Mouse (Mus musculus) liver (tissue): ENCODE results near the gene Ephb1.

Source experiments
- DNase-seq: peaks from one replicate; pipeline ENCODE4 v3.0.0-alpha.2; 2020; ENCODE audit warnings: mixed read lengths

Gene Ephb1

DNA sequence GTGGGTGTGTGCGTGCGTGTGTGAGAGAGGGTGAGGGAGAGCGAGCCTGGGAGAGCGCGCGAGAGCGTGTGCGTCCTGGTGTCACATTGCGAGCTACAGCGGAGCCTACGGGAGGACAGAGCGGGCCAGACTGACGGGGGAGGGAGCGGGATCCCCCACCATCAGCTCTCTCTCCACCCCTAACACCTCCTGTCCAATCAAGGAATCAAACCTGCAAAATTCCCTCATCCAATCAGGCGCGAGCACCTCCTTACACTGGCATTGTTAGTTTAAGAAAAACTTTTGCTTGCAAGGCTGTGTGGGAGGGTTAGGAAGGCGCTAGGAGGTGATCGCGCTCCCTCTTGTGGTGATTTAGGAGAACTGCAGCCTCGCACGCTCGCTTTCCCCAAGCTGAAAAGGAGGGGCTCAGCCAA, at the start of gene Ephb1:
Ephb1 (minus strand) TSS at position 133 of the 413 bp plus-strand sequence.
- DNase-seq = peak; percentile 47

DNA sequence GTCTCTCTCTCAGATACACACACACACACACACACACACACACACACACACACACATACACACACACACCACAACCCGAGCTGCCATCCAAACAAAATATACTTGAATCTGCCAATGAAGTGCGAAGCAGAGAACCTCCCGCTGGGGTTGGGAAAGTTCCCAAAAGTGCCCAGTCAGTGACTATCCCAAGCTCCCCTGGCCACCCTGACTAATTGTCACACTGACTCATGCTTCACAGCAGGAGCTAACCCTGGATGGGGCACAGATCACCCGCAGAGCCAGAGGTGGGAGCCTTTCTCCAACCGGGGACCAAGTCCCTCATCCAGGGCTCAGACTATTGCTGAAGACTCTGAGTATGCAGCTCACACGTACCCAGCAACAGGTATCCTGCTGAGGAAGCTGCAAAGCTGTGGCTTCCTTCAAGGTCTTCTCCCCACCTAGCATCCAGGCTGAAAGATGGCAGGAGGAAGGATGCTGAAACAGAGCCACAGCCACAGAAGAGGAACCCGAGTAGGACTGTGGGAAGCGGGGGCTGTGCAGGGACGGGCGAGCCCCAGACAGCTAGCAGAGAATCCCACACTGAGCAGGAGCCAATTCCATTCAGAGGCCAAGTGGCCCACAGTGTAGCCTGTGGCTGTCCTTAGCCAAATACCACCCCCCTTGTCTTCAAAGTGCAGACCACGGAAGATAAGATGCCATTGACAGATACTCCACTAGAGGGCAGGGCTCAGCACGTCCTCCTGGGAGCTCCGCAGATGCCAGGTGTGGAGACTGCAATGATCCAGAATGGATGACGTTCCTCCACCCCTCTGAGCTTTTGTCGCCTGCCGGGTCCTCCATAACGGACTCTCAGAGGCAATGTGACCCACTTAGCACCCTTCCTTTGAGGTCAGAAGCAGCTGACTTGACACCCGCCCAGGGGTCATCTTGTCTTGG, 48.9 kb upstream of the Ephb1 start:
- DNase-seq = peak; percentile 17

DNA sequence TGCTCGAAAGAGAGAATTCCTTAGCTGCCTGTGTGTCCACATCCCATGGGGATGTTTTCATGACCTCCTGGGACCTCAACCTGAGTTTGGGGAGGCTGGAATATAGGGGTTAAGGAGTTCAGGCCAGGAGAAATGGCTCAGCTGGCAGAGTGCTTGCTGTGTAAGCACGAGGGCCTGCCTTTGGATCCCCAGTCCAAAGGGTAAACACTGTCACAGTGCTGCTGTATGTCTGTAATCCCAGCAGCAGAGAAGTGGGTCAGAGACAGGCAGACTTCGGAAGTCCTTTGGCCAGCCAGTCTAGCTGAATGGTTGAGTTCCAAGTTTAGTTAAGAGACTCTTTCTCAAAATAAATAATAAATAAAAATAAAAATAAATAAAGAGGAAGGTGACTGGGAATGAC, 48.2 kb upstream of the Ephb1 start:
- peak; percentile 15 for DNase-seq

DNA sequence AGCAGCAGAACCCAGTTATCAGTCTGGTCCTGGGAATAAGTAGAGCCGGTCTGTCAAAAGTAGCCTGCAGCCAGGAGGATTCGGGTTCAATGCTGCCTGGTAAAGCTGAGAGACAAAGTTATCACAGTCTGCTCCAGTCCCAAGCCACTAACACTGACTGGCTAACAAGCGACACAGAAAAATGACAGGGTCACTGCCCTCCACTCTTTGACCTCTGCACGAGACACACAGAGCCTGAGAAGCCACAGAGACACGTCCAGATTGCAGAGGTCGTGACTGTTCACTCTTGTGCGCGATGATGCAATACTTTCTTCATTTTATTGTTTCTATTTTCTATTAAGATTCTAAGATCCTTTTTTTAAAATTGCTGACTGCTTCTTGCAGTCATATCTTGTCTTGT, 33.8 kb upstream of the Ephb1 start:
- no peak for DNase-seq

DNA sequence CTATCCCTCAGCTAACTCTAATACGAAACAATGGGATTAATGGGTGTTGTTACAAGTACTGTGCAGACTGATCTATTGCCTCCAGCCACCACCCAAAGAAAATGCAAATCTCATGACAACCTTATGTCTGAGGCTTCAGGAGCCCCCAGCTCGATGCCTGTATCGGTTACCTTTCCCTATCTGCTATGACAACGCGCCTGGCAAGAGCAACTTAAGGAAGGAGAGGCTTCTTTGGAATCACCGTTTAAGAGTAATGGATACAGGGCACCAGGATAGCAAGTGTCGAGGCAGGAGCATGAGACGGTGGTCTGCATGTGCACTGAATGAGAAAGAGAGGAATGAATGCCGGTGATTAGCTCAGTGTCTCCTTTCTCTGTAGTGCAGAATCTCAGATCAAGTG, 32.3 kb upstream of the Ephb1 start:
- DNase-seq = no peak

DNA sequence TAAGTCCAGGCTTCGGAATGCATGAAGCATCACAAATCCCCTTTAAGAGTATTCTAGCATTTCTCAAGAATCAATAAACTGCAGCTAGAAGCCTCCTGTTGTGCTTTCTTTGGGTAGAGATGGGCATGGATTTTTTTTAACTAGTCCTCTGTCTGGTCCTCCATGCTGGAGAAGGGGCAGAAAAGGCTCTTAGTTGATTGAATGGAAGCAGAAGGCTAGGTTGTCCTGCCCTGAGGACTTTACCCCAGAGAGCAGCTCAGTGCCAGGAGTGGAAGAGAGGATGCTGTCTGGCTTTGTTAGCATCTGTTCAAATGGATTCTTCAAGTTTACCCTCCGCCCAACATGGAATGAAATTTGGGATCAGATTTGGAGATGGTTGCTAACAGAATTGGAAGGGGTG, 25.7 kb upstream of the Ephb1 start:
- DNase-seq = no peak

DNA sequence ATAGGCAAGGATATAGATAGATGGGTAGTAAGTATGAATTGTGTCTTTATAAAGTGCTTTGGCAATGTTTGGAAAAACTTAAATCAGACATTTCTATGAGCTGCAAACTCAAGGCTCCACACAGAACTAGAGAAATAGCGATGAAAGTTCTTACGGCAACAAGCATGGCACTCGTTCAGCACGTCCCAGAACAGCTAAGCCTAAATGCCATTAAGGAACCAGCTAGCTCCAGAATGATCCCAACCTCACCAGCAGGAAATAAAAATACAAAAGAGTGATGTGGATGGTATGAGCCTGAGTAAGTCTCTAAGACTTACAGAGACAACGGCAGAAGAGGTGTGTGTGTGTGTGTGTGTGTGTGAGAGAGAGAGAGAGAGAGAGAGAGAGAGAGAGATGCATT, 20.2 kb upstream of the Ephb1 start:
- no peak for DNase-seq

DNA sequence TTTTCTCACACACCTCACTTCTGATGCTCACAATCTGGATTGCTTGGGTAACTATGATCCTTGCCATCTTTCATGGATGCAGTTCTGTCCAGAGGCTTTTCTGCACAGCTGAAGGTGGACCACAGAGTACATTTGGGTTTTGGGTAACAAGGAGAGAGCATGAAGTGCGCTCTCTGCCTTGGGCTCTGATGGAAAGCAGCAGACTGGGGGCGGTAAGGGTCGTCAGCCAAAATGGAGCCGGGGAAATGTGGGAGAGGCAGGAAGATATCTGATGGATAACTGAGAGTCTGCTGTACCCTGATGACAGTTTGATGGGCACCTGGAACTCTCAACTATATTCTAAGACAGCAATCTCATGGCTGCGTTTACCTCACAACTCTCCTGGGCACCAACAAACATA, 19.4 kb upstream of the Ephb1 start:
- no peak for DNase-seq

DNA sequence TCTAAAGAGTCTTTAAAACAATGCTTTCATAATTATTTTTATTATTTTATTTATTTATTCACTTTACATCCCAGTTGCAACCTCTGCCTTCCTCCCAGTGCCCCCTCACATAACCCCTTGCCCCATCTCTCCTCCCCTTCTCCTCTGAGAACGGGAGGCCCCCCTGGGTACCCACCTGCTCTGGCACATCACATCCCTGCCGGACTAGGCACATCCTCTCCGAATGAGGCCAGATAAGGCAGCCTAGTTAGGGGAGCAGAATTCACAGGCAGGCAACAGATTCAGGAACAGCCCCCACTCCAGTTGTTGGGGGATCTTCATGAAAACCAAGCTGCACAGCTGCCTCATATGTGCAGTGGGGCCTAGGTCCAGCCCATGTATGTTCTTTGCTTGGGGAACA, 17.4 kb upstream of the Ephb1 start:
- DNase-seq = no peak

DNA sequence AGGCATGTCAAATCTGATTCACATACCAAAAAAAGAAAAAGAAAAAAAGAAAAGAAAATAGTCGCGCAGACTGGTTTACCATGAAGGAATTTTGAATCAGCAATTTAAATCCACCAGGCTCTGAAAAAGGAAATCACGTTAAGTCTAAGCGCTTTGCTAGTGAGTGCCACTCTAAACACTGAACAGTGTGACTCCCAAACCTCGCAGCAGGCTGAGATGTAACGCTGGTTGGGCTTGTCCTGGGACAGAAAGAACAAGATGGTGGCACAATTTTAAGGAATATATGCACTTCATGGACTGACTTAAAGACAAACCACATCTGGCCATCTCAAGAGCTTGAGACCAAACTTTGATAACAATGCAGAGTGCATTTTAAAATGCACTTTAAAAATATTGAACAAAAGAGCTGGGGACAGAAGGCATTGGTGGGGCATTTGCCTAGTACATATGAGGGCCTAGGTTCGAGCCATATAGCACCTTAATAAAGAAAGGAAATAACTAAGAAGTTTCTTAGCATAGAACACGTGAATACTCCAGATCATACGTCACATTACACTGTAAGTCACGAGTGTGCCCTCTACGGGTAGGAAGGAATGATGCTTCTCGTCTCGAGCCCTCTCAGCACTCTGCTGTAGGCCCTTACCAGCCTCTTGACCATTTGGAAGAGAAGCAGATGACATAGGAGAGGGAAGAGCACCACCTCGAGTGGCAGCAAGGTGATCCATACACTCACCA, 16.7 kb upstream of the Ephb1 start:
- DNase-seq = no peak

DNA sequence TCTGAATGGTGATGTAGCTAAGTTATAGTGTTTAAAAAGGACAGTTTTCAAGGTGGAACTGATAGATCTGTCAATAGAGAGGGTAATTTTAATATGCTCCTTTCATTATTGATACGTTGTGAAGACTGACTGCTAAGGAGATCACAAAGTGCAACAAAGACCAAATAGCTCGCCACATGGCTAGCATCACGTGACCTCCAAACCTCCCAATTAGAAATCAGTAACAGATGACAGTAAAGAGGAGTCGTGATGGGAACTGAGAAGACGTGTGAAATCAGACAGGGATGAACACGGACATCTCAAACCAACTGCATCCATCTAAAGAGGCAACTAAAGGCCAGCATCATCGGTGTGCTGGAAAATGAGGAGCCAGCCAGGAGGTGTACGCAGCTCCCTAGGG, 15.6 kb upstream of the Ephb1 start:
- DNase-seq = no peak

DNA sequence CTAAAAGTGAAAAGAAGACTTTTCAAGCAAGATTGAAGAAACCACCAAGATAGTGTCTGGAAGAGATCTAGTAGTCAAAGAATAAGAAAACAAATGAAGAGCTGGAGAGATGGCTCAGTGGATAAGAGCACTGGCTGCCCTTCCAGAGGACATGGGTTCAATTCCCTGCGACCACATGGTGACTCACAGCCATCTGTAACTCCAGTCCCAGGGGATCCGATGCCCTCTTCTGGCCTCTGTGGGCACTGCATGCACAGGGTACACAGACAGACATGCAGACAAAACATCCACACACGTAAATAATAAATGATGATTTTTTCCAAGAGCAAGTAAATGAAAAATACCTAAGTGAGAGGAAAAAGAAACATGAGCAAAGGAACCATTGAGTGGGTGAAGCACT, 14.6 kb upstream of the Ephb1 start:
- DNase-seq = no peak

DNA sequence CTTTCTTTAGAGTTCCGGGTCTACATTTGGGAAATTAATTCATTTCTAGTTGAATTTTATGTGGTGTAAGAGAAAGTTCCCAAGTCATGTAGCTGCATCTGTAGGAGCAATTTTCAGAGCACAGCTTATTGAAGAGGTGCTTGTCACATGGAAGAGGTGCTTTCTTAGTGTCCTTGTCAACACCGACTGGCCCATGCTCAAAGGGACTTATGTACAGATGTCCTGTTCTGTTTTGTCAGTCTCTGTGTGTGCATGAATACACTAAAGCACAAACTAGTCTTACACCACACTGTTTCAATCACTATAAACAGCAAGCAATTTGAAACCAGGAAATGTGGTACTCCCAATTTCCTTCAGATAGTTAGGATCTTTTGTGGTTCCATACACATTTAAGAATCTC, 13.3 kb upstream of the Ephb1 start:
- no peak for DNase-seq

DNA sequence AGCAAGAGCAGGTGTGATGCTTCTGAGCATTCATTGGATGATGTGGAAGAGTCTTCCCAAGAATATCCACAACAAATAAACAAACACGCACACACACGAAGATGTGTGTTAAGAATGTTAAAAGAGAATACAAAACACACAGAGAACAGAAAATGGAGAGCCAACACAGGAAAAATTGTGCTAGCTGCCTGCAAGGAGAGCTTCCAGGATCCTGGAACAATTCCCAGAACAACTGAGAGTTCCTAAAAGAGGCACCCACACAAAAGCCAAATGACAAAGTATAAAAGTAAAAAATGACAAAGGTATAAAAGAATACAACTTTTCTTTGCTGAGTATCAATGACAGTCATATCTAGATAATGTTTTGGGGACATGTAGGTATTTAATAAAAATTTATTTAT, 11.0 kb upstream of the Ephb1 start:
- DNase-seq = no peak

DNA sequence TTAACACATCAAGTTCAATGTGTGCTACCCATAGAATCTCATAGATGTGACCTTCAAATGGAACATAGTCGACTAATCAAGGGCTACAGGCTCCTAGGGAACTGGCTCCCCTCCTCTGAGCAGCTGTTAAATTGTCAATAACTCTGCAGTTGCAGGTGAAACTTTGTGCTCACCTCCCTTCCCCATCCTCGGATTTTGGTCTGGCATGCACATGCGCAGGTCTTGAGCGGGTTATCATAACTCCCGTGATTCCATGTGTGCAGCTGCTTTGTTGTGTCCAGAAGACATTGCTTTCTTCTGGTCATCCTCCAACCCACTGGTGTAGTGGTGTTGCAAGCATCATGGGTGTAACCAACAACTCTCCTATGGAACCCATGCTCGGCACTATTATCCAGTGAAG, 4.8 kb upstream of the Ephb1 start:
- no peak for DNase-seq

DNA sequence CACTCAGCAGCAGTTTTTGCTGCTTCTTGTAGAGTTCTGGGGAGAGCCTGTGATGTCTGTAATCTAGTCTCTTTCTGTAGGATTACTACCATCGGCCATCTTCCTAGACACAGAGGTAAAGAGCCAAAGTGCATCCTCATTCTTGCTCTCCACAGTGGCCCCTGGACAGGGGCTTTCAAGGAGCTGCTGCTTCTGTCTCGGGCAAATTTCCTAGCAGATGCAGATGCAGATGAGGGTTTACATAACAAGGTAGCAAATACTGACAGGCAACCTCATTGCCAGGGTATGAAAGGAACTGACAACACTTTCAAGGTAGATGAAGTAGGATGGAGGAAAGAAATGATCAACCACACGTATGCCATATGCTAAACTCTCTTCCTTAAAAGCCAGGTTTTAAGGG, 4.2 kb upstream of the Ephb1 start:
- DNase-seq = no peak

DNA sequence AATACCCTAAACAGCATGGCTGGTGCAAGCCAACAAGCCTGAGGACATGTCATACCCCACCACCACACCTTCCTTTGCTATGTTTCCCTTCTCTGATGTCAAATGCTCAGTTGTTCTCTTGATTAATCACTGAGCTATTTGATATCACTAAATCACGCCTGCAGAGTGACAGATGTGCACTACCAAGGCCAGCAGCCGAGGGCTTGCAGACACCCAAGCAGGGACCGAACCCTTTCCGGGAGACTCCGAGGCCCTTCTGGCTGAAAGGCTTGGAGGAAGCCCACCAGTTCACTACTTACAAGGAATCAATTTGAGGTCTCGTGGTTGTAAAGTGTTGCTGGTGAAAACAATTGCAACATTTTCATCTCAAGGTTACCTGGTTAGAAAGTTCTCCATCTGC, 3.5 kb upstream of the Ephb1 start:
- DNase-seq = no peak

DNA sequence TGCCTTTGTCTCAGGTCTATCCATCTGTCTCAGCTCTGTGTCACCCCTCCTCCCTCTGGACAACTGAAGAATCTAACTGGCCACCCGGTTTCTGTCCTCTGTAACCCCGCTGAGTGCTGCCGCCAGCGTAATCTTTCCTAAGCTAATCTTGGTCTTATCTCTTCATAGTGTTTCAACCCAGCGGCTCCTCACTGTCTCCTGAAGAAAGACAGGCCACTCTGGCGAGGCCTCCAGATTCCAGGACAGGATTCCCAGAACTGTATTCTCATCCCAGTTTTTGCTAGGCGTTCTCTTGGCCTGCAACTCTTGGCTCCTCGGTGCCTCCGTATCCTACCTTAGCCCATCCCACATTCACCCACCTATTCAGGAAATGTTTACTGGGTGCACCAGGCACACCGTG, 2.0 kb upstream of the Ephb1 start:
- DNase-seq = no peak

DNA sequence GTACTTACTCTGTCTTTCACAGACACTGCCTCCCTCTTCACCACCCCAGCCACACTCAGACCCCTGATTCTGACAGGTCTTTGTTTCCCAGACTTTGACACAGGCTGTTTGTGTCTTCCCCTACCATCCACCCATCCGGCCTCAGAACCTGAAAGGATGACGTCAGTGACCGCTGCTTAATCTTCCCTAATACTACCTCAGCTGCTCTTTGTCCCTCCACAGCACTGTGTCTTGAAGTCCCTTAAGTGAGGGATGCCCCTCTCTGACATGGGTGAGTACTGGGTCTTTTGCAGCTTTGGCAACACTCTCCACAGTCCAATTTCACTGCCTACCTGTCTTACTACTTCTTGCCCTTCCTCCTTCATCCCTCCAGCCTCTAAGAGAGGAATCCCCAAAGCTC, 1.2 kb upstream of the Ephb1 start:
- no peak for DNase-seq

DNA sequence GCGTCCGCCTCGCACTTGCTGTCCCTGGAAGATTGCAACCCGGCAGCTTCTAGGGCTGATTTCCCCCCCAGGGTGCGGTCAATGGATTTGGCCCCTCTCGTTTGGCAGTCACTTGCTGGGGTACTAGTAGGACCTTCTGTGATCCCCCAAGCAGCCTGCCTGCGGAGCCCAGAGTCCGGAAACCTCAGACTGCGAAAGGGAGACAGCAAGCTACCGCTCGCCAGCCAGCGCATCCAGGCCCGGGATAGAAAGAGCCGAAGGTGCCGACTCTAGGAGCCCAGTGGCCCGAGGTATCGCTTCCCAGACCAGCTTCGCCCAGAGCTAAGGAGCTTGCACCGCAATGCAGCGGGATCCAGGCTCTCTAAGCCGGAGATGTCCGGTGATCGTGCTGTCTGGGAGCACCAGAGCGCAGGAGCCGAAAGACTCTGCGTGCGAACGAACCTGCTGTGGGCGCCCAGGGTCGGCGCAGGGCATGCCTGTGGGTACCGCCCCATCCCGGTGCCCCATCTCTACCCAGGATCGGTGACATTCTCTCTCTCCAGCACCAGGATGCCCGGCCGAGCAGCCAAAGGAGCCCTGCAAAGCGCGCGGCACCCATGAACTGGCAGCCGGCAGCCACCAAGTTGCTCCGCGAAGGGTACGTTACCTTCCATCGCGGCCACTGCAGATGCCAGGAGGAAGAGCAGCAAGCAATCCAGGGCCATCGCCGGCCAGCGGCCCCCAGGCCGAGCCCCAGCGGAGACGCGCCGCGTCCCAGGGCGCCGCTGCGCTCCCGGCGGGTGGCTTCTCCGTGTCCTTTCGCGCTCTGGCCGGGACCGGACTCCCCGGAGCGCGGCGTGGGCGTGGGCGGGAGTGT, 629 bp downstream of the Ephb1 start:
- DNase-seq = no peak

DNA sequence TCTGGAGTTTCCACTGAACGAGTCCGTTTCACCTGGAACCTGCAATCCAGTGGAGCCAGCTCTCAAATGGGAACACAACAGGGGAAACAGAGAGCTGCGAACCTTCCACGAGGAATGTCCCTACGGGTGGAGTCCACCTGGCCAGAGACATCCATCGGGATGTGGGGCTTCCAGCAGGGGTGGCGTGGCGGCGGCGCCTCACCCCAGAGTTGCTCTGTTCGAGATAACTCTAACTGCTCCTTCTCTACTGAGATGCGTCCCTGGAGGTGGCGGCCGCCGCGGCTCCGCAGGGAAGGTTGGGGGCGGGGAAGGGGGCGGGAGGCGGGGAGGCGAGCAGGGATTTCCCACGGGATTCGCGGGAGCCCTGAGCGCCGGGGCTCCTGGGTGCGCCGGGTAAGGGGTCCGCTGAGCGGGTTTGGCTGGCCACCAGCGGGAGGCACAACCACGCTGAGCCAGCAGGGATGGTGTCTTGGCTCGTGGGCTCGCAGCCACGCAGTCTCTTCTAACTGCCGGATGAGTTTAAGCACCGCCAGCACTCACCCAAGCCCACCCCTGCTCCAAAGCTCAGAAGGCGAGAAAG, 1.3 kb downstream of the Ephb1 start:
- DNase-seq = no peak

DNA sequence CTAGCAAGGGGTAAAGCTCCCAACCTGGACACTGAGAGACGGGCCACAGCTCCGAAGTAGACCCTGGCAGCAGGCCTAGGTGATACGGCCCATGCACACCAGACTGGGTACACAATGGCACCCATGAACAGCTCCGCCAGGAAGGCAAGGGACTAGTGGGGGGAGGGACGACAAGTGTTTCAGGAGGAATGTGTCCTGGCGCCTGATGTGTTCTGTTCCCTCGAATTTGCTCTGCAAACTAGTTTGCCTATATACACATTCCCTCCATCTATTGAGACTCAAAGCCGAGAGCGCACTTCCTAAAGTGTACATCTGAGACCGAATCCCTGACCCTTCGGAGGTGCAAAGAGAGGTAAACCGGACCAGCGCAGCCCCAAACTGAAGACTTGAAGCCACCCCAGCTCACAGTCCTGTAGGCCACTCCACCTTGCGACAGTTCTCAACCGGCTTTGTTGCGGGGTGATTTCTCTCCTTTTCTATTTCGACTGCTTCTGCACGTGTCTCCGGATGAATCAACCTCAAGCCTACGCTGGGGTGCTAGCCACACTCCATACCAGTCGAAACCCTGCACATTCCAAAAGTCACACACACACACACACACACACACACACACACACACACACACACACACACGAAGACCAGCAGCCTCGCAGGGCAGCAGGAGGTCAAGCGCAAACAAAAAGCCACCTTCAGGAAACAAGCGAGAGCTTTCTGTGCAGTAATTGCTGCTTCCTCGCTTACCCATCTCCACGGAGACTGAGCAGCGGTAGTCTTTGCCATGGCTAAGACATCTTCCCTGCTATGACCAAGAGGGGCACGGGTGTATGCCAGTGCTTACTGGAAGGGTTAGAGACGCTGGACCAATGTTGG, 2.1 kb downstream of the Ephb1 start:
- DNase-seq = no peak
